Mouse (Mus musculus) gastrocnemius, adult 8-10 months (tissue): Measurements from ENCODE around the gene Mcf2l. TPM values are rescaled to one million over a fixed set of nuclear protein-coding genes. Genes with fewer than 3 reads are reported as not detected.

Experiments used
- DNase-seq, 2 experiments: peaks; one replicate each; pipeline ENCODE4 v3.0.0; 2022; ENCODE audit warnings: low spot score in 2 of 2
- total RNA-seq, 4 experiments: library from RNA; stranded (reverse); gene quantifications; 2 replicates each; pipeline ENCODE4 v1.2.4; 2022

Gene Mcf2l
- total RNA-seq, 4 experiments from 2014 or later, result 12.1 to 19.6 (median 16.5) TPM

GRCm38 (mm10) chr8:12872983-12873356 lies 636 bp upstream of the Mcf2l start:
- DNase-seq, result no peak

GRCm38 (mm10) chr8:12874194-12874791 lies 687 bp downstream of the Mcf2l start:
- no peak for DNase-seq

GRCm38 (mm10) chr8:12874971-12875370 lies 1.4 kb downstream of the Mcf2l start:
- no peak for DNase-seq

- no peak for DNase-seq
Observed at GRCm38 (mm10) chr8:12877126-12877525, 3.5 kb downstream of the Mcf2l start.

GRCm38 (mm10) chr8:12880163-12880562 lies 6.6 kb downstream of the Mcf2l start:
- no peak for DNase-seq

- DNase-seq, result no peak
Observed at GRCm38 (mm10) chr8:12883051-12884004, 9.7 kb downstream of the Mcf2l start.

GRCm38 (mm10) chr8:12887772-12888435 lies 14.3 kb downstream of the Mcf2l start:
- no peak for DNase-seq

- DNase-seq, result no peak
Observed at GRCm38 (mm10) chr8:12889046-12889598, 15.5 kb downstream of the Mcf2l start.

- DNase-seq, result no peak
Observed at GRCm38 (mm10) chr8:12892882-12893446, 19.4 kb downstream of the Mcf2l start.

- DNase-seq, result no peak
Observed at GRCm38 (mm10) chr8:12893797-12894578, 20.4 kb downstream of the Mcf2l start.

GRCm38 (mm10) chr8:12894783-12895534 lies 21.4 kb downstream of the Mcf2l start:
- no peak for DNase-seq

- no peak for DNase-seq
Observed at GRCm38 (mm10) chr8:12895535-12896150, 22.0 kb downstream of the Mcf2l start.

- no peak for DNase-seq
Observed at GRCm38 (mm10) chr8:12896494-12897373, 23.1 kb downstream of the Mcf2l start.

- DNase-seq, result no peak
Observed at GRCm38 (mm10) chr8:12897815-12898214, 24.2 kb downstream of the Mcf2l start.

- DNase-seq, result no peak
Observed at GRCm38 (mm10) chr8:12903790-12904415, 30.3 kb downstream of the Mcf2l start.

- DNase-seq, result no peak
Observed at GRCm38 (mm10) chr8:12905122-12905521, 31.5 kb downstream of the Mcf2l start.

GRCm38 (mm10) chr8:12905599-12906321 lies 32.2 kb downstream of the Mcf2l start:
- no peak for DNase-seq
